Comparison of ENCODE assay signal across 8 mouse cellular contexts in genomic region chr11:82255601-82256000, GRCm38 (mm10). TPM values are rescaled to one million over a fixed set of nuclear protein-coding genes. Genes with fewer than 3 reads are reported as not detected.
DNase-seq lines count a peak whose midpoint lies in the region; ATAC-seq and TF ChIP-seq lines count a peak whose summit lies in the region.

No protein-coding gene starts in this region.

- no peaks in the 10 kb centered on the region for H3K9me3 ChIP-seq in lung, postnatal 0 days (ENCODE audit: low read length)
- no peaks in the 10 kb centered on the region for H3K9me3 ChIP-seq in forebrain, postnatal 0 days (ENCODE audit: low read length)
- H3K9me3 ChIP-seq in midbrain, embryonic 10.5 days (replicated peaks), result no peaks in the 10 kb centered on the region

- WGBS in lung, postnatal 0 days, result 18% methylated on average over 4 of the region's 4 CpGs
- WGBS in forebrain, postnatal 0 days, result 37% methylated on average over 4 of the region's 4 CpGs
- 31% methylated on average over 4 of the region's 4 CpGs for WGBS in midbrain, embryonic 10.5 days

- ATAC-seq in lung, postnatal 0 days, result no peak
- ATAC-seq in forebrain, postnatal 0 days, result peak; percentile 61; the same call in 1 of the 2 replicates
- ATAC-seq in erythroid progenitor cell, adult 5-6 weeks (replicated peaks; ENCODE audit: low FRiP score, poor library complexity, severe bottlenecking), result no peak

- TF ChIP-seq EP300 in lung, postnatal 0 days (IDR thresholded peaks at IDR 0.05), result no peak

- H3K27ac ChIP-seq in lung, postnatal 0 days (ENCODE audit: low read length), result no peak overlapping the region
- no peak overlapping the region for H3K27ac ChIP-seq in forebrain, postnatal 0 days (ENCODE audit: low read depth, low read length)
- no peak overlapping the region for H3K27ac ChIP-seq in midbrain, embryonic 10.5 days (replicated peaks)

- no peaks in the 10 kb centered on the region for H3K27me3 ChIP-seq in lung, postnatal 0 days (replicated peaks; ENCODE audit: insufficient read depth, low read length)
- H3K27me3 ChIP-seq in forebrain, postnatal 0 days (ENCODE audit: insufficient read depth, low read length), result no peaks in the 10 kb centered on the region
- H3K27me3 ChIP-seq in midbrain, embryonic 10.5 days (ENCODE audit: low read depth, poor library complexity, severe bottlenecking), result peaks cover 45% of the 10 kb centered on the region
- no peaks in the 10 kb centered on the region for H3K27me3 ChIP-seq in splenic B cell, adult 2 months (ENCODE audit: control insufficient read depth, insufficient read depth, low read length, poor library complexity, severe bottlenecking)

- H3K36me3 ChIP-seq in lung, postnatal 0 days (ENCODE audit: insufficient read depth, low read length), result no peaks in the 10 kb centered on the region
- no peaks in the 10 kb centered on the region for H3K36me3 ChIP-seq in forebrain, postnatal 0 days (ENCODE audit: insufficient read depth)
- no peaks in the 10 kb centered on the region for H3K36me3 ChIP-seq in midbrain, embryonic 10.5 days
- H3K36me3 ChIP-seq in splenic B cell, adult 2 months (ENCODE audit: control insufficient read depth, insufficient read depth, low read length, poor library complexity, severe bottlenecking), result no peaks in the 10 kb centered on the region

- H3K4me3 ChIP-seq in lung, postnatal 0 days (ENCODE audit: low read depth, low read length), result no peak overlapping the region
- no peak overlapping the region for H3K4me3 ChIP-seq in forebrain, postnatal 0 days (ENCODE audit: low read depth, low read length)
- H3K4me3 ChIP-seq in midbrain, embryonic 10.5 days, result no peak overlapping the region

- no peaks in the 10 kb centered on the region for H3K4me1 ChIP-seq in lung, postnatal 0 days (ENCODE audit: insufficient read depth, low read depth, low read length)
- no peaks in the 10 kb centered on the region for H3K4me1 ChIP-seq in forebrain, postnatal 0 days (ENCODE audit: insufficient read depth)
- H3K4me1 ChIP-seq in midbrain, embryonic 10.5 days, result peaks cover 31% of the 10 kb centered on the region

- peak; percentile 7 for DNase-seq in lung, postnatal 0 days (ENCODE audit: low spot score)
- DNase-seq in lung, postnatal 25 days (ENCODE audit: low spot score), result no peak
- DNase-seq in brain, embryonic 14.5 days (ENCODE audit: low read depth), result peak; percentile 72
- peak; percentile 64 for DNase-seq in forebrain, postnatal 0 days
- peak; percentile 24 for DNase-seq in kidney, postnatal 14 days
- peak; percentile 54 for DNase-seq in midbrain, embryonic 10.5 days (ENCODE audit: low spot score)
- DNase-seq in splenic B cell, adult 2 months (ENCODE audit: low read depth, low spot score), result peak; percentile 56

- H3K4me2 ChIP-seq in lung, postnatal 0 days (replicated peaks; ENCODE audit: low read depth, low read length), result no peak overlapping the region
- H3K4me2 ChIP-seq in forebrain, postnatal 0 days (ENCODE audit: low read depth), result no peak overlapping the region

- TF ChIP-seq CTCF in lung, postnatal 0 days (IDR thresholded peaks at IDR 0.05), result peak; percentile 50
- peak; percentile 61 for TF ChIP-seq CTCF in brain, embryonic 14.5 days (IDR thresholded peaks at IDR 0.05; ENCODE audit: borderline replicate concordance, extremely low read depth, insufficient read depth, insufficient read length)
- TF ChIP-seq CTCF in forebrain, postnatal 0 days (IDR thresholded peaks at IDR 0.05; ENCODE audit: low read depth), result peak; percentile 77

- H3K9ac ChIP-seq in lung, postnatal 0 days (replicated peaks; ENCODE audit: low read depth), result no peak overlapping the region
- no peak overlapping the region for H3K9ac ChIP-seq in forebrain, postnatal 0 days

- TF ChIP-seq POLR2A in brain, embryonic 14.5 days (IDR thresholded peaks at IDR 0.05; ENCODE audit: borderline replicate concordance, extremely low read depth, insufficient read depth, insufficient read length, poor library complexity, severe bottlenecking), result no peak

RNA-seq across cellular contexts. Expression of gene Ccl1, which starts 49.9 kb away (rescaled TPM):
- polyA plus RNA-seq in lung, postnatal 0 days (2015; fragmentation: Nextera tagmentation; extraction: Ambion mirVana), result not detected in 2 replicates
- polyA plus RNA-seq in brain, embryonic 14.5 days (2012; rRNA removed), result not detected in 2 replicates
- not detected in 2 replicates for total RNA-seq in forebrain, postnatal 0 days (2014; rRNA removed)
- 0.46 TPM in 1 of 2 replicates, not detected in the other for polyA plus RNA-seq in forebrain, postnatal 0 days (2015; fragmentation: Nextera tagmentation; extraction: Ambion mirVana)
- polyA plus RNA-seq in midbrain, embryonic 10.5 days (2016; fragmentation: Nextera tagmentation; extraction: Ambion mirVana), result not detected in 2 replicates
- not detected in 2 replicates for total RNA-seq in erythroid progenitor cell, adult 5-6 weeks (2015; ENCODE audit: low replicate concordance)
- total RNA-seq in erythroid progenitor cell, adult 5-6 weeks (2017; ENCODE audit: low replicate concordance), result not detected in 2 replicates
